Mouse (Mus musculus) lung, postnatal 0 days (tissue): Measurements from ENCODE around the gene Chit1. TPM values are rescaled to one million over a fixed set of nuclear protein-coding genes. Genes with fewer than 3 reads are reported as not detected.

ENCODE experiments used
- ATAC-seq: fragments of 200-750 bp; cut with Nextera tagmentation; 2 replicates; pipeline ENCODE4 v1.8.0; 2017; ENCODE audit warnings: moderate library complexity
- DNase-seq: peaks from one replicate; pipeline ENCODE4 v3.0.0-alpha.2; 2016; ENCODE audit warnings: low spot score
- H3K27ac ChIP-seq: fragments of 300-500 bp; sonication (generic); 2 replicates; pipeline ENCODE4 v1.5.1; 2014; ENCODE audit warnings: antibody characterized with exemption, mild to moderate bottlenecking, low read length, mixed read lengths
- H3K27me3 ChIP-seq: fragments of 300-500 bp; sonication (generic); replicated peaks from 2 replicates; pipeline ENCODE4 v1.6.1; 2014; ENCODE audit warnings: low read length, mixed read lengths; ENCODE audit not compliant: insufficient read depth
- H3K36me3 ChIP-seq: fragments of 300-500 bp; sonication (generic); 2 replicates; pipeline ENCODE4 v1.6.1; 2014; ENCODE audit warnings: low read length, mixed read lengths; ENCODE audit not compliant: insufficient read depth
- H3K4me1 ChIP-seq: fragments of 300-500 bp; sonication (generic); 2 replicates; pipeline ENCODE4 v1.6.1; 2014; ENCODE audit warnings: antibody characterized with exemption, low read depth, low read length, mixed read lengths; ENCODE audit not compliant: insufficient read depth
- H3K4me2 ChIP-seq: fragments of 300-500 bp; sonication (generic); replicated peaks from 2 replicates; pipeline ENCODE4 v1.6.1; 2014; ENCODE audit warnings: low read depth, mild to moderate bottlenecking, low read length, moderate library complexity, mixed read lengths
- H3K4me3 ChIP-seq: fragments of 300-500 bp; sonication (generic); 2 replicates; pipeline ENCODE4 v1.5.1; 2014; ENCODE audit warnings: low read depth, low read length
- H3K9ac ChIP-seq: fragments of 300-500 bp; sonication (generic); replicated peaks from 2 replicates; pipeline ENCODE4 v1.6.1; 2014; ENCODE audit warnings: low read depth, mild to moderate bottlenecking
- H3K9me3 ChIP-seq: fragments of 300-500 bp; sonication (generic); 2 replicates; pipeline ENCODE4 v1.6.1; 2016; ENCODE audit warnings: low read length, mixed read lengths
- CTCF ChIP-seq: IDR thresholded peaks from 2 replicates; pipeline ENCODE4 v1.5.1; 2016; ENCODE audit warnings: antibody characterized with exemption, mild to moderate bottlenecking
- EP300 ChIP-seq: IDR thresholded peaks from 2 replicates; pipeline ENCODE4 v1.6.1; 2016; ENCODE audit warnings: antibody characterized with exemption, mild to moderate bottlenecking, control low read depth
- WGBS: fragments of 180-500 bp; shearing (Covaris S2); extraction: QIAGEN DNeasy Blood & Tissue Kit; methylation state at CpG from one replicate; pipeline ENCODE4 v1.1.7; 2014; 5-methylcytosine and 5-hydroxymethylcytosine counted together
- polyA plus RNA-seq: library from polyadenylated mRNA; unstranded; fragments of >200 nt; fragmentation: Nextera tagmentation; extraction: Ambion mirVana; gene quantifications from 2 replicates; pipeline ENCODE4 v1.2.1, GENCODE M21; 2015

The Chit1 gene
- polyA plus RNA-seq, 1 experiment from 2014 or later: 0.29 TPM

GRCm38 (mm10) chr1:134082987-134083516 is 28.0 kb upstream of the Chit1 start:
- TF ChIP-seq CTCF (no peak), EP300 (no peak)
- Histone ChIP-seq H3K27me3 (no peaks in the 10 kb centered on the region), H3K4me3 (no peak overlapping the region), H3K9me3 (no peaks in the 10 kb centered on the region), H3K9ac (no peak overlapping the region), H3K4me1 (peaks cover 40% of the 10 kb centered on the region), H3K27ac (peak overlapping the region; percentile 49), H3K4me2 (no peak overlapping the region), H3K36me3 (no peaks in the 10 kb centered on the region)
- DNase-seq: peak; percentile 74
- 24% methylated on average over 11 of the region's 11 CpGs for WGBS
- ATAC-seq: peak; percentile 4; the same call in 1 of the 2 replicates

DNA sequence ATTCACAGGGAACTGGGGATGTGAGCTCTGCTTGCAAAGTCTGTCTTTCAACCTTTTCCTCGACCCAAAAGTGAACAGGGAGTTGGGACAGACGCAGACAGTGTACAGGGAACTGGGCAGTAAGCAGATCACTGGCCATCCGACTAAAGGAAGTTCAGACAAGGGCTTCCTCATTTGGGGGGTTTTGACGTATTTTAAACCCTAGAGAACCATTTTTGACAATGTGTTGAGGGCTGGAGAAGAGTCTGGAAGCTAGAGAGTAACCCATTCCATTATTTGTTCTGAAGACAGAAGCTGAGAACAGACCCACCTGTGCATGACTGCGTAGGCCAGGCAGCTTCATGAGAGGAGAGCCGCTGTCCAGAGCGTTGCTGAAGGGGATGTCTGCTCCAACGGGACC is 27.4 kb upstream of the Chit1 start:
- no peak for TF ChIP-seq EP300
- no peak for TF ChIP-seq CTCF
- no peaks in the 10 kb centered on the region for H3K9me3 ChIP-seq
- H3K36me3 ChIP-seq: no peaks in the 10 kb centered on the region
- H3K4me3 ChIP-seq: no peak overlapping the region
- H3K9ac ChIP-seq: no peak overlapping the region
- peaks cover 40% of the 10 kb centered on the region for H3K4me1 ChIP-seq
- H3K27ac ChIP-seq: peak overlapping the region; percentile 49; the same call in 1 of the 2 replicates
- no peaks in the 10 kb centered on the region for H3K27me3 ChIP-seq
- no peak for DNase-seq
- 81% methylated on average over 8 of the region's 8 CpGs for WGBS
- ATAC-seq: no peak
- H3K4me2 ChIP-seq: no peak overlapping the region

GRCm38 (mm10) chr1:134084128-134084527 is 26.9 kb upstream of the Chit1 start:
- H3K4me2 ChIP-seq: no peak overlapping the region
- WGBS: 62% methylated on average over 3 of the region's 3 CpGs
- TF ChIP-seq EP300 (no peak), CTCF (no peak)
- ATAC-seq (no peak), DNase-seq (no peak)
- 0 out of 2 replicates have a peak overlapping the region, but pooled peaks have one; percentile 49 for H3K27ac ChIP-seq
- no peak overlapping the region for H3K9ac ChIP-seq
- H3K36me3 ChIP-seq: no peaks in the 10 kb centered on the region
- H3K9me3 ChIP-seq: no peaks in the 10 kb centered on the region
- H3K27me3 ChIP-seq: no peaks in the 10 kb centered on the region
- H3K4me1 ChIP-seq: peaks cover 40% of the 10 kb centered on the region
- H3K4me3 ChIP-seq: no peak overlapping the region

DNA sequence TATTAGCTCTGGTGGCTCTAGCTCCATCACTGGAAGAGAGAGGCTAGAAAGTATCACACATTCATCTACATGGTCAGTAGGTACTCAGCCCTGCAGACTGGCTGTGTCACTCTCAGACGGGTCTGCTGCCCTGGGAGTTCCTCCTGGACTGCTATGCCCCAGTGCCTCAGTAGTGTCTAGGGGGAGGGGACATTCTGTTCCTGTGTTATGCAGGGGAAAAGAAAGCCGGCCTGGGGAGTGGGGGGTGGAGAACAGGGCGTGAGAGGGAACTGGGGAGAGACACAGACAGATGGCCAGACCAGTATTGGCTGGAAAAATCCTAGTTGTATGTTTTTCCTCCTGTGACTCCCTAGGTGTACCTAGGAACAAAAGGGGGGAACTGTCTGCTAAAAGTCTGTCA is 25.0 kb upstream of the Chit1 start:
- Histone ChIP-seq H3K36me3 (no peaks in the 10 kb centered on the region), H3K27me3 (no peaks in the 10 kb centered on the region), H3K4me2 (no peak overlapping the region), H3K9ac (no peak overlapping the region), H3K9me3 (no peaks in the 10 kb centered on the region), H3K4me3 (no peak overlapping the region), H3K4me1 (peaks cover 31% of the 10 kb centered on the region), H3K27ac (no peak overlapping the region)
- no peak for TF ChIP-seq CTCF
- TF ChIP-seq EP300: no peak
- DNase-seq: no peak
- ATAC-seq: no peak
- WGBS: 50% methylated on average over 3 of the region's 3 CpGs

DNA sequence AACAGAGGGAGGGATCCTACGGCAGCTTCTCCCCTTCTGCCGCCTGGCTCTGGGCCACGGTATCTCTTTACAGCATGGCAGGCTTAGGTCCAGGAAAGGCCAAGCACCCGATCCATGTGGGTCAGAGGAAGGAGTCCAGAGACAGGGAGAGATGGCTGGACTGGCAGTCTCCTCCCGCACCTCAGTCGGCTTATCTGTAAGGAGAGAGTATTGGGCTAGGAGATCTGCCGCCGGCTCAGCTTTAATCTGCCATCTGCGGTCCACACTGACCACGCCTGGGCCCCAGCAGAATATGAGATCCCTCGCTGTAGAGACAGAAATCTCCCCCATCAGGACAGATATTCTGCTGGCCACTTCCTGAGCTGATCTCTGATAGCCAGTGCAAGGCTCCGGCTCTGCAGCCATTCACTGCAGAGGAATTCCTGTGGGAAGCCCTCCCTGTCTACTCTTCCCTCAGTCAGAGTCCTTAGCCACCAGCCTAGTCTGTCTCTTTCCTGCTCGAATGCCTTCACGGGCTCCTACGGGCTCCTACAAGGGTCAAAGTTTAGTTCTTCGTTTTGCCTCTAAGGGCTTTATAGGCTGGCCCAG is 24.1 kb upstream of the Chit1 start:
- Histone ChIP-seq H3K27me3 (no peaks in the 10 kb centered on the region), H3K36me3 (no peaks in the 10 kb centered on the region), H3K9me3 (no peaks in the 10 kb centered on the region), H3K4me3 (no peak overlapping the region), H3K4me1 (peaks cover 32% of the 10 kb centered on the region), H3K4me2 (no peak overlapping the region), H3K27ac (peak overlapping the region; percentile 57), H3K9ac (no peak overlapping the region)
- TF ChIP-seq EP300 (no peak), CTCF (no peak)
- 35% methylated on average over 16 of the region's 16 CpGs for whole genome bisulfite sequencing
- peak; percentile 23 for ATAC-seq
- peak; percentile 24 for DNase-seq

DNA sequence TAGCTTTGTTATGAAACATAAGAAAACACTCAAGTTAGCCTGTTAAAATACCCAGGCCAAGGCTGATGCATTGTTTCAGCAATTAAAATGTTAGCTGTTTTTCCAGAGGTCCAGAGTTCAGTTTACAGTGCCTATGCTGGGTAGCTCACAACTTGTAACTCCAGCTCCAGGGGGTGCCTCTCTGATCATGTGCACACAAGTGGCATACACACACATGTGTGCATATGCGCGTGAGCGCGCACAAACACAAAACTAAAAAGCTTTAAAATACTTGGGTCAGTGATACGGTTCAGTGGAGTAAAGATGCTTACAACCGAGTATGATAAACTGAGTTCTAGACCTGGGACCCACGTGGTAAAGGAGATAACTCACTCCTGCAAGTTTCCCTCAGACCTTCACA is 22.0 kb upstream of the Chit1 start:
- Histone ChIP-seq H3K27ac (no peak overlapping the region), H3K9me3 (no peaks in the 10 kb centered on the region), H3K4me1 (peaks cover 37% of the 10 kb centered on the region), H3K36me3 (no peaks in the 10 kb centered on the region), H3K4me2 (no peak overlapping the region), H3K4me3 (no peak overlapping the region), H3K27me3 (no peaks in the 10 kb centered on the region), H3K9ac (no peak overlapping the region)
- DNase-seq: no peak
- ATAC-seq: no peak
- TF ChIP-seq EP300: no peak
- no peak for TF ChIP-seq CTCF
- 88% methylated on average over 7 of the region's 7 CpGs for WGBS
